Mouse (Mus musculus) embryonic facial prominence, embryonic 14.5 days (tissue): ENCODE results near the gene Mpp4. TPM values are rescaled to one million over a fixed set of nuclear protein-coding genes. Genes with fewer than 3 reads are reported as not detected.

Experiments used
- ATAC-seq: fragments of 200-750 bp; cut with Nextera tagmentation; 2 replicates; pipeline ENCODE4 v1.8.0; 2017; ENCODE audit warnings: low read depth, moderate number of reproducible peaks, moderate TSS enrichment
- DNase-seq: peaks from one replicate; pipeline ENCODE4 v3.0.0-alpha.2; 2015; ENCODE audit warnings: low spot score
- H3K27ac ChIP-seq: fragments of 300-500 bp; sonication (generic); replicated peaks from 2 replicates; pipeline ENCODE4 v1.5.1; 2014; ENCODE audit warnings: low read depth, mild to moderate bottlenecking, low read length, moderate library complexity
- H3K27me3 ChIP-seq: fragments of 300-500 bp; sonication (generic); replicated peaks from 2 replicates; pipeline ENCODE4 v1.6.1; 2014; ENCODE audit warnings: low read length; ENCODE audit not compliant: control insufficient read depth, insufficient read depth
- H3K36me3 ChIP-seq: fragments of 300-500 bp; sonication (generic); 2 replicates; pipeline ENCODE4 v1.6.1; 2014; ENCODE audit warnings: low read length, mixed read lengths; ENCODE audit not compliant: control insufficient read depth, insufficient read depth
- H3K4me1 ChIP-seq: fragments of 300-500 bp; sonication (generic); 2 replicates; pipeline ENCODE4 v1.6.1; 2014; ENCODE audit warnings: antibody characterized with exemption, low read length; ENCODE audit not compliant: control insufficient read depth, insufficient read depth
- H3K4me2 ChIP-seq: fragments of 300-500 bp; sonication (generic); 2 replicates; pipeline ENCODE4 v1.6.1; 2014; ENCODE audit warnings: low read depth, mild to moderate bottlenecking, low read length, moderate library complexity, mixed read lengths
- H3K4me3 ChIP-seq: fragments of 300-500 bp; sonication (generic); 2 replicates; pipeline ENCODE4 v1.5.1; 2014; ENCODE audit warnings: low read depth, mild to moderate bottlenecking, low read length
- H3K9ac ChIP-seq: fragments of 300-500 bp; sonication (generic); 2 replicates; pipeline ENCODE4 v1.6.1; 2014; ENCODE audit warnings: low read depth, mild to moderate bottlenecking, low read length, moderate library complexity, mixed read lengths
- H3K9me3 ChIP-seq: fragments of 300-500 bp; sonication (generic); 2 replicates; pipeline ENCODE4 v1.6.1; 2016; ENCODE audit warnings: low read length; ENCODE audit not compliant: control insufficient read depth
- WGBS: fragments of 180-500 bp; shearing (Covaris S2); extraction: QIAGEN DNeasy Blood & Tissue Kit; methylation state at CpG from one replicate; pipeline ENCODE4 v1.1.7; 2014; 5-methylcytosine and 5-hydroxymethylcytosine counted together
- polyA plus RNA-seq: library from polyadenylated mRNA; unstranded; fragments of >200 nt; fragmentation: Nextera tagmentation; extraction: Ambion mirVana; gene quantifications from 2 replicates; pipeline ENCODE4 v1.2.1, GENCODE M21; 2014

Gene Mpp4
- polyA plus RNA-seq, 1 experiment from 2014 or later, result 0.26 TPM

DNA sequence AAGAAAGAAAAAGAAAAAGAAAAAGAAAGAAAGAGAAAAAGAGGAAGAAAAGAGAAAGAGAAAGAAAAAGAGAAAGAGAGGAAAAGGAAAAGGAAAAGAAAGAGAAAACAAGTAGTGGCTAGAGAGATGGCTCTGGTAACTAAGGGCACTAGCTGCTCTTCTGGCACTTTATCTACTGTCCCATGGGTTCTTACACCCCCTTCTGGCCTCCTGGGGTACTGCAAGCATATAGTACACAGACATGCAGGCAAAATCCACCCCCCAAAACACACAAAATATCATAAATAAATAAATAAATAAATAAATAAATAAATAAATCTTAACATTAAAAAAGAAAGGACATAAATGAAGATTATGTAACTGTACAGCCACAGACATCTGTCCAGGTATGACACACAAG is 20.4 kb downstream of the Mpp4 start:
- H3K9me3 ChIP-seq, result no peaks in the 10 kb centered on the region
- no peak overlapping the region for H3K4me3 ChIP-seq
- H3K27me3 ChIP-seq, result no peaks in the 10 kb centered on the region
- no peak for ATAC-seq
- no peak overlapping the region for H3K9ac ChIP-seq
- no peak overlapping the region for H3K27ac ChIP-seq
- H3K4me2 ChIP-seq, result no peak overlapping the region
- no peaks in the 10 kb centered on the region for H3K4me1 ChIP-seq
- peak; percentile 56 for DNase-seq
- H3K36me3 ChIP-seq, result no peaks in the 10 kb centered on the region

DNA sequence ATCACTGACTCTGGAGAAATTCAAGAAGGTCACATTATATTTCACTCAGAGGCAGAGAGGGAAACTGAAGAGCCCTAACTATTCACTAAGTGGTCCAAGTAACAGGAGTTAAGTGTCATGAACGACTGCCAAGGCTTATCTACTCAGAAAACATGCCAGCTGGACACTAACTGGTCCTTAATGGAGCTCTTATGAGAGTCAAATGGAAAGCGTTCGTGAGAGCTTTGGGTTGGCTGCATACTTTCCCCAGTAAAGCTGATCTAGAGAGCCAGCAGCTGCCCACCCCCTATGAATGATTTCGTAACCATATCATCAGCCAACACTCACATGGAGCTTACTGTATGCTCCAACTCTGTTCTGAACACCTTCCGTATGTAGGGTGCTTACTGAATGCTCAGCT is 28.8 kb downstream of the Mpp4 start:
- H3K4me1 ChIP-seq, result no peaks in the 10 kb centered on the region
- no peak overlapping the region for H3K4me3 ChIP-seq
- no peak overlapping the region for H3K27ac ChIP-seq
- peak; percentile 36 for DNase-seq
- WGBS, result 68% methylated on average over 5 of the region's 5 CpGs
- H3K4me2 ChIP-seq, result no peak overlapping the region
- ATAC-seq, result no peak
- H3K27me3 ChIP-seq, result no peaks in the 10 kb centered on the region
- H3K9me3 ChIP-seq, result no peaks in the 10 kb centered on the region
- no peak overlapping the region for H3K9ac ChIP-seq
- no peaks in the 10 kb centered on the region for H3K36me3 ChIP-seq

DNA sequence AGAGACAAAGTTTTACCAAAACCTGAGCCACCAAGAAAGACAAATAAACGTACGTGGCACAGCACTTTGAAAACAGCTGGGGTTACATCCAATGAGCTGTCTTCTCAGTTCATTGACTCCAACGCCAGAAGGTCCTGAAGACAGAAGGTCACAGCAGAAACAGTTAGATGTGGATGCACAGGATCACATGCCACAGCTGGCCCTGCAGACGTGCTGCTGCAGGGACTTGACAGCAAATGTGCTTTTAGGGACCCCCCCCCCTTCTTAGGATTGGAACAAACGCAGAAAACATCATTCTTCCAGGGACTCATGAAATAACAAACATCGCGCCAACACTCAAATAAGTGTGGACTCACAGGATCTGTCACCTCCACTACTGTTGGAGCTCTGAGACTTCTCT is 34.3 kb downstream of the Mpp4 start:
- H3K4me1 ChIP-seq, result no peaks in the 10 kb centered on the region
- no peak overlapping the region for H3K9ac ChIP-seq
- H3K9me3 ChIP-seq, result no peaks in the 10 kb centered on the region
- DNase-seq (no peak), ATAC-seq (no peak)
- no peak overlapping the region for H3K4me2 ChIP-seq
- no peak overlapping the region for H3K27ac ChIP-seq
- WGBS, result 78% methylated on average over 7 of the region's 7 CpGs
- no peaks in the 10 kb centered on the region for H3K36me3 ChIP-seq
- H3K4me3 ChIP-seq, result no peak overlapping the region
- no peaks in the 10 kb centered on the region for H3K27me3 ChIP-seq

DNA sequence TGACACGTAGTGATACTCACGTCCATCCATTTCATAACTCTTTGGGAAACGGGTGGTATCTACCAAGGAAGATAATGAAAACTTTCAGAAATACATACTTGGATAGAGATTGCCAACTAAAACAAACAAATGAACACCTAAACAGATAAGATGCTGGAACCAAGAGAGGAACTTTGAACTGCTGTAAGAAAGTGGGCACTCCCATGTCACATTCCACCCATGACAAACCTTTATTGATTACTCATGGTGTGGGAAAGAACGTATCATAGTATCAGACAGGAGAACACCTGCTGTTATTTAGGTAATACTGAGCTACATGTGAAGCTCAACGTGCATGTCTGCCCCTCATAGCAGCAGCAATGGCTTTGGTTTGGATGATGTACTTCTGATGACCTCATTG is 37.6 kb downstream of the Mpp4 start:
- H3K4me1 ChIP-seq, result no peaks in the 10 kb centered on the region
- H3K36me3 ChIP-seq, result no peaks in the 10 kb centered on the region
- H3K27me3 ChIP-seq, result no peaks in the 10 kb centered on the region
- H3K9me3 ChIP-seq, result no peaks in the 10 kb centered on the region
- WGBS, result 70% methylated on average over 5 of the region's 5 CpGs
- H3K4me2 ChIP-seq, result no peak overlapping the region
- ATAC-seq (no peak), DNase-seq (no peak)
- no peak overlapping the region for H3K4me3 ChIP-seq
- H3K9ac ChIP-seq, result no peak overlapping the region
- H3K27ac ChIP-seq, result no peak overlapping the region

DNA sequence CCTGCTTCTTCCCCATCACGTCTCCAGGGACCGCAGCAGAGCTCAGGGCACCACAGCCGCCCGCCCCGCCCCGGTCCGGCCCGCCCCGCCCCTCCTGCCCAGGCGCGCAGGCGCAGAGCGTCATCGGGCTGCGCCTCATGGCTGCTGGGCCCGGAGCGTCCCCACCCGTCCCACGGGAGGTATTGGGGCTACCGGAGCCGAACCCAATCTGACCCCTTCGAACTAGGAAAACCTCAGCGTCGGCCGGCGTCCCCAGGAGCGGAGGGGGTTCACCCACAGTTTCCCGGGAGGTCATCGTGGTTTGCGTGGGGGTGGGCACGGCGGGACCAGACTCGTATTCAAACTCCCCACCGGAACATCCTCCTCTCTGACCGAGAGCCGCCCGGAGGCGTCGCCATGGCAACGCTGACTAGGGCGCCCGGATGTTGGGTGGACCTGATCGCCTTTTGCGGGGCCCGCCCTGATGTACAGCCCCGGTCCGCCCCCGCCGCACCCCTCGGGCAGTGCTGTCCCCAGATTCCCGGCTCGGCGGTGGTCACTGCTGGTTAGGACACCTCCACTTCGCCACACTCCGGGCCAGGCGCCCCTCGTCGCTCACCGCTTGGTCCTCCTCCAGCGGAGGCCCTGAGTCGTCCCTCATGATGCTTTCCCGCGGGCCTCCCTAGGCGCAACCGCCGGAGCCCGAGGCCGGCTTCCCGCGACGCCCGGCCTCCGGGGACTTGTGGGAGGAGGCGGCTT is 43.3 kb downstream of the Mpp4 start, which contains the start of gene Tmem237:
Gene Tmem237 (minus strand): TSS at position 689 of the 738 bp plus-strand sequence.
- under 1% methylated on average over 34 of the region's 74 CpGs for WGBS
- no peaks in the 10 kb centered on the region for H3K36me3 ChIP-seq
- peak; percentile 96 for DNase-seq
- H3K4me3 ChIP-seq, result peak within 1 kb of the TSS; percentile 75
- 0 out of 2 replicates have a peak, but pooled peaks cover 3% of the 10 kb centered on the region for H3K4me1 ChIP-seq
- peak within 1 kb of the TSS; percentile 91 for H3K9ac ChIP-seq
- H3K27me3 ChIP-seq, result no peaks in the 10 kb centered on the region
- H3K4me2 ChIP-seq, result peak within 1 kb of the TSS; percentile 84
- no peaks in the 10 kb centered on the region for H3K9me3 ChIP-seq
- ATAC-seq, result peak; percentile 98
- H3K27ac ChIP-seq, result peak within 1 kb of the TSS; percentile 79

DNA sequence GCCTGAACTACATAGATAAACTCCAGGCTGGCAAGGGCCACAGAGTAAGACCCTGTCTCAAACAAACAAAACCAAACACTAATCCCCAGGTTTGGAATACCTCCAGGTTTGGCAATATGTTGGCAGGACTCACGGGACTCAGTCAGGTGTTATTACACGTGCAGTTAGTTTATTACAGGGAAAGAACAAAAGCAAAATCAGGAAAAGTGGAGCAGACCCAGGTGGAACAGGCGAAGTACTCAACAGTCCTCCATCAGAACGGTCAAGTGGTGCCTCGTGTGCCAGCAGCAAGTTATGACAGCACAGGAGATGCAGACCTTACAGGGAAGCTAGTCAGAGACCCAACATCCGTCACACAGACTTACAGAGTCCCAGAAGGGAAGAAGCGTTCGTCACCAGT is 52.7 kb downstream of the Mpp4 start:
- Histone ChIP-seq H3K27ac (no peak overlapping the region), H3K9ac (no peak overlapping the region), H3K4me1 (no peaks in the 10 kb centered on the region), H3K9me3 (no peaks in the 10 kb centered on the region), H3K4me2 (no peak overlapping the region), H3K27me3 (no peaks in the 10 kb centered on the region), H3K36me3 (peaks cover 53% of the 10 kb centered on the region), H3K4me3 (no peak overlapping the region)
- ATAC-seq (peak; percentile 47; the same call in 1 of the 2 replicates), DNase-seq (peak; percentile 12)
- 75% methylated on average over 8 of the region's 8 CpGs for WGBS

DNA sequence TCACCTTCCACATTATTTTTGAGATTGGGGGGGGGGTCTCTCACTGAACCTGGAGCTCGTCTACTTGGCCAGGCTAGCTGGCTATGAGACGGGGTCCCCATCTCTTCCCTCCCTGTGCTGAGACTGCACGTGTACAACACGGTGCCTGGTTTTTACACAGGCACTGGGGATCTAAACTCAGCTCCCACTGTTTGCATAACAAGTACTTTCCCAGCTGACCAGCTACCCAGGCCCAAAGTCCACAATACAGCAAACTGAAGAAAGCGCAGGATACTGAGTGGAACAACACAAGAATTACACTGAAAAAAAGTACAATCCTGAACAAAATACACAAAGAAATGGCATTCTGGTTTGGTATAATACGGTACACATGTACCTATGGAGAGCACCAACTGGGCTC is 61.1 kb downstream of the Mpp4 start:
- Histone ChIP-seq H3K27ac (no peak overlapping the region), H3K4me2 (no peak overlapping the region), H3K9ac (no peak overlapping the region), H3K4me3 (no peak overlapping the region), H3K9me3 (no peaks in the 10 kb centered on the region), H3K27me3 (no peaks in the 10 kb centered on the region), H3K4me1 (no peaks in the 10 kb centered on the region), H3K36me3 (peaks cover 31% of the 10 kb centered on the region)
- ATAC-seq, result no peak
- WGBS, result 94% methylated on average over 6 of the region's 6 CpGs
- no peak for DNase-seq

DNA sequence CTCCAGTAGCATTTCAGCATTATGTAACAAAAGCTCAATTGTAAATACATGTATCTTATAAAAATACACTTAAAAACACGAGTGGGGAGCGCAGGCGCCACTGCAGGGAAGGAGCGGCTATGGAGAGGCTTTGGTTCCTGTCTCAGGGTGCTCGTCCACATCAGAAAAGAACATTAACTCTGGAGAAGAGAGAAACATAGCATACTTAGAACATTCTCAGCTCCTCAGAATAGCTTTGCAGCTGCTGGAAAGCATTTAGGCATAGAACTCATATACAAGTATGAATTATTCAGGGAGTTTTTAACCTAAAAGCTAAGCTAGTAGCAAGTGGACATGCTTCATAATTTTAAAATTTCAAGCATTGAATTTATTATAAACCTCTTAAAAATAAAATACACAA is 62.2 kb downstream of the Mpp4 start:
- Histone ChIP-seq H3K9me3 (no peaks in the 10 kb centered on the region), H3K4me2 (no peak overlapping the region), H3K36me3 (peaks cover 27% of the 10 kb centered on the region), H3K4me3 (no peak overlapping the region), H3K27me3 (no peaks in the 10 kb centered on the region), H3K4me1 (no peaks in the 10 kb centered on the region), H3K27ac (no peak overlapping the region), H3K9ac (no peak overlapping the region)
- no peak for DNase-seq
- no peak for ATAC-seq
- WGBS, result 91% methylated on average over 5 of the region's 5 CpGs

DNA sequence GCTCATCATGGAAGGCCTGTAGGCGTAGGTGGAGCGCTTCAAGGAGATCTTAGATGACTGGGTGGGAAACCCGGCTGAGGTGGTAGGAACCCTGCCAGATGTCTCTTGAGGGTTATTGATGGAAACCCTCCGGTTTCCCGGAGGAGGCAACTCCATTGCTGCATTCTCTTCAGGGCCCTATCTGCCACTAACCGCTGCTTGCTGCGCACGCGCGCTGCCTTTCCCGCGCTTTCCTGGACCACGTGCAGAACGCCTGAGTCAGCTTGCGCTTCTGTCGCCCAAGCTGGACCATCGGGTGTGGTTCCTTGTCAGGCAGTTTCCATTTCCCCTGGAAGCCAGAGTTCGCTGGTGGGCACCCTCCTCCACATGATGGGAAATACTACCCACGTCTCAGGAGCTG is 68.5 kb downstream of the Mpp4 start, which contains the start of gene C2cd6:
Gene C2cd6 (minus strand): TSS at position 196 of the 400 bp plus-strand sequence.
- H3K27ac ChIP-seq, result no peak within 1 kb of the TSS
- no peak for DNase-seq
- no peak within 1 kb of the TSS for H3K9ac ChIP-seq
- H3K4me2 ChIP-seq, result no peak within 1 kb of the TSS
- 92% methylated on average over 19 of the region's 19 CpGs for WGBS
- peaks cover 3% of the 10 kb centered on the region; the same call in 1 of the 2 replicates for H3K36me3 ChIP-seq
- ATAC-seq, result no peak
- no peaks in the 10 kb centered on the region for H3K27me3 ChIP-seq
- H3K4me1 ChIP-seq, result no peaks in the 10 kb centered on the region
- 0 out of 2 replicates have a peak, but pooled peaks cover 4% of the 10 kb centered on the region for H3K9me3 ChIP-seq
- no peak within 1 kb of the TSS for H3K4me3 ChIP-seq
